Mouse (Mus musculus) megakaryocyte, embryonic 14.5 days (primary cell): ENCODE measurements around the gene Ssh2.

Experiments
- FLI1 ChIP-seq: IDR thresholded peaks from 2 replicates; pipeline ENCODE4 v1.6.1; 2012; ENCODE audit warnings: low read length, inconsistent platforms, mixed read lengths
- GATA1 ChIP-seq: IDR thresholded peaks from 3 replicates; pipeline ENCODE4 v1.6.1; 2012; ENCODE audit warnings: mixed read lengths, low read length, inconsistent platforms, borderline replicate concordance

DNA sequence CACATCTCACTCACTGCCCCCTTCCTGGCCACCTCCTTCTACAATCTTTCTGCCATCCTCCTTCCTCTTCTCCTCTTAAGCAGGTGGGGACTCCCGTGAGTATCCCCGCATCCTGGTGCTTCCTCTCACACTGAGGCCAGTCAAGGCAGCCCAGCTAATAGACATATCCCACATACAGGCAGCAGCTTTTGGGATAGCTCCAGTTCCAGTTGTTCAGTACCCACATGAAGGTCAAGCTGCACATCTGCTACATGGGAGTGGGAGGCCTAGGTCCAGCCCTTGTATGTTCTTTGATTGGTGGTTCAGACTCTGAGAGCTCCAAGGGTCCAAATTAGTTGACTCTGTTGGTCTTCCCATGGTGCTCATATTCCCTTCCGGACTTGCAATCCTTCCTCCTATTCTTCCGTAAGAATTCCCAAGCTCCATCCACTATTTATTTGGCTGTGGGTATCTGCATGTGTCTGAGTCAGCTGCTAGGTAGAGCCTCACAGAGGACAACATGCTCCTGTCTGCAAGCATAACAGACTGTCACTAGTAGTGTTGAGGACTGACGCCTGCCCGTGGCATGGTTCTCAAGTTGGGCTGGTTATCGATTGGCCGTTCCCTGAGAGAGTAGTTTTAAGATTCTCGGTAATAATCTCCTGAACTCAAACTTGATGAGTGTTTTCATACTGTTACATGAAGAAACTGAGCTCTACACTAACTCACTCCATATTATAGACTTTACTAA, 151.6 kb downstream of the Ssh2 start:
- no peak for TF ChIP-seq GATA1
- no peak for TF ChIP-seq FLI1
